Mouse (Mus musculus) MEL (cell line): ENCODE data around the gene Ptges3l. TPM values are rescaled to one million over a fixed set of nuclear protein-coding genes. Genes with fewer than 3 reads are reported as not detected.
"Not testable (repeated sequence)": the region's sequence is repeated elsewhere in the genome, so short reads cannot be mapped to it uniquely, and the experiment has no call there.

ENCODE experiments used
- DNase-seq: peaks from one replicate; pipeline ENCODE4 v3.0.0; 2011; ENCODE audit warnings: low read depth, low spot score
- H3K27ac ChIP-seq: 2 replicates; pipeline ENCODE4 v1.5.1; 2012; ENCODE audit warnings: low read depth, mild to moderate bottlenecking, control low read depth, low read length, moderate library complexity; ENCODE audit not compliant: control insufficient read depth
- H3K27me3 ChIP-seq, 2 experiments: fragments of 150-350 bp in 1 of 2; sonication (generic) in 1 of 2; 2 replicates each; pipeline ENCODE4 v1.6.1; 2012; ENCODE audit warnings: low read length in 2 of 2, mild to moderate bottlenecking in 2 of 2, improper control_type of control experiment in 1 of 2, moderate library complexity in 1 of 2; ENCODE audit not compliant: insufficient read depth in 2 of 2, control insufficient read depth in 1 of 2
- H3K36me3 ChIP-seq, 2 experiments: 2 replicates each; pipeline ENCODE4 v1.6.1; 2012 to 2014; ENCODE audit warnings: low read length in 2 of 2, improper control_type of control experiment in 1 of 2, inconsistent platforms in 1 of 2, mild to moderate bottlenecking in 1 of 2; ENCODE audit not compliant: insufficient read depth in 2 of 2, control insufficient read depth in 1 of 2
- H3K4me1 ChIP-seq, 2 experiments: fragments of 150-350 bp in 1 of 2; sonication (generic) in 1 of 2; 2 replicates each; pipeline ENCODE4 v1.6.1; 2012; ENCODE audit warnings: low read length in 2 of 2, improper control_type of control experiment in 1 of 2, mild to moderate bottlenecking in 1 of 2; ENCODE audit not compliant: insufficient read depth in 2 of 2, control insufficient read depth in 1 of 2
- H3K4me3 ChIP-seq, 2 experiments: fragments of 150-350 bp in 1 of 2; sonication (generic) in 1 of 2; 2 replicates each; pipeline ENCODE4 v1.5.1; 2012; ENCODE audit warnings: low read depth in 2 of 2, low read length in 2 of 2, mild to moderate bottlenecking in 2 of 2, moderate library complexity in 2 of 2, control low read depth in 1 of 2, improper control_type of control experiment in 1 of 2; ENCODE audit not compliant: control insufficient read depth in 1 of 2, insufficient read depth in 1 of 2
- H3K79me2 ChIP-seq: 2 replicates; pipeline ENCODE4 v1.6.1; 2012; ENCODE audit warnings: mild to moderate bottlenecking, low read length, moderate library complexity; ENCODE audit not compliant: control insufficient read depth, poor library complexity, insufficient read depth
- H3K9ac ChIP-seq: 2 replicates; pipeline ENCODE4 v1.6.1; 2012; ENCODE audit warnings: low read depth, mild to moderate bottlenecking, control low read depth, low read length, moderate library complexity; ENCODE audit not compliant: control insufficient read depth, poor library complexity, severe bottlenecking
- H3K9me3 ChIP-seq: fragments of 150-350 bp; sonication (generic); replicated peaks from 2 replicates; pipeline ENCODE4 v1.6.1; 2012; ENCODE audit warnings: mild to moderate bottlenecking, low read length, improper control_type of control experiment, moderate library complexity; ENCODE audit not compliant: insufficient read depth
- BHLHE40 ChIP-seq: IDR thresholded peaks from 2 replicates; pipeline ENCODE4 v1.6.1; 2012; ENCODE audit warnings: low read depth, mild to moderate bottlenecking, inconsistent platforms, low read length, improper control_type of control experiment, borderline replicate concordance
- CHD1 ChIP-seq: IDR thresholded peaks from 2 replicates; pipeline ENCODE4 v1.6.1; 2012; ENCODE audit warnings: low read depth, mild to moderate bottlenecking, inconsistent platforms, low read length, improper control_type of control experiment
- CHD2 ChIP-seq: IDR thresholded peaks from 2 replicates; pipeline ENCODE4 v1.6.1; 2011; ENCODE audit warnings: low read length, improper control_type of control experiment
- CTCF ChIP-seq, 3 experiments: IDR thresholded peaks in 2 of 3; conservative IDR thresholded peaks in 1 of 3; 2 replicates each; pipeline ENCODE4 v1.5.1; 2011 to 2012; ENCODE audit warnings: low read length in 3 of 3, low read depth in 2 of 3, mild to moderate bottlenecking in 2 of 3, improper control_type of control experiment in 1 of 3, inconsistent platforms in 1 of 3, mixed read lengths in 1 of 3, moderate library complexity in 1 of 3; ENCODE audit not compliant: control insufficient read depth in 1 of 3, insufficient read depth in 1 of 3, poor library complexity in 1 of 3, severe bottlenecking in 1 of 3
- E2F4 ChIP-seq: IDR thresholded peaks from 2 replicates; pipeline ENCODE4 v1.6.1; 2011; ENCODE audit warnings: low read depth, low read length, improper control_type of control experiment, borderline replicate concordance
- ELF1 ChIP-seq: IDR thresholded peaks from 2 replicates; pipeline ENCODE4 v1.6.1; 2014; ENCODE audit warnings: low read depth, mild to moderate bottlenecking, inconsistent platforms, low read length, improper control_type of control experiment, moderate library complexity
- EP300 ChIP-seq, 2 experiments: IDR thresholded peaks; 2 replicates each; pipeline ENCODE4 v1.6.1; 2011; ENCODE audit warnings: improper control_type of control experiment in 2 of 2, low read length in 2 of 2, low read depth in 1 of 2, mild to moderate bottlenecking in 1 of 2
- ETS1 ChIP-seq: IDR thresholded peaks from 2 replicates; pipeline ENCODE4 v1.6.1; 2012; ENCODE audit warnings: low read depth, mild to moderate bottlenecking, inconsistent platforms, low read length, improper control_type of control experiment, moderate library complexity
- GABPA ChIP-seq: IDR thresholded peaks from 2 replicates; pipeline ENCODE4 v1.6.1; 2012; ENCODE audit warnings: low read depth, mild to moderate bottlenecking, inconsistent platforms, low read length, improper control_type of control experiment, moderate library complexity
- GATA1 ChIP-seq: IDR thresholded peaks from 2 replicates; pipeline ENCODE4 v1.6.1; 2011; ENCODE audit warnings: low read depth, low read length, improper control_type of control experiment
- HCFC1 ChIP-seq: IDR thresholded peaks from 2 replicates; pipeline ENCODE4 v1.6.1; 2012; ENCODE audit warnings: low read depth, mild to moderate bottlenecking, inconsistent platforms, low read length, improper control_type of control experiment, moderate library complexity
- JUND ChIP-seq: IDR thresholded peaks from 2 replicates; pipeline ENCODE4 v1.6.1; 2011; ENCODE audit warnings: low read depth, mild to moderate bottlenecking, improper control_type of control experiment, low read length
- KAT2A ChIP-seq: conservative IDR thresholded peaks from 2 replicates; pipeline ENCODE4 v1.6.1; 2012; ENCODE audit warnings: low read depth, low read length, improper control_type of control experiment, inconsistent platforms
- MAFK ChIP-seq: IDR thresholded peaks from 2 replicates; pipeline ENCODE4 v1.6.1; 2011; ENCODE audit warnings: low read depth, mild to moderate bottlenecking, low read length, improper control_type of control experiment, borderline replicate concordance
- MAX ChIP-seq: IDR thresholded peaks from 2 replicates; pipeline ENCODE4 v1.6.1; 2011; ENCODE audit warnings: low read length, improper control_type of control experiment
- MAZ ChIP-seq: IDR thresholded peaks from 2 replicates; pipeline ENCODE4 v1.6.1; 2012; ENCODE audit warnings: low read depth, mild to moderate bottlenecking, inconsistent platforms, low read length, improper control_type of control experiment
- MEF2A ChIP-seq: IDR thresholded peaks from 2 replicates; pipeline ENCODE4 v1.6.1; 2014; ENCODE audit warnings: low read depth, mild to moderate bottlenecking, inconsistent platforms, low read length, improper control_type of control experiment; ENCODE audit not compliant: poor library complexity, insufficient replicate concordance, severe bottlenecking; ENCODE audit errors: extremely low read depth
- MXI1 ChIP-seq: IDR thresholded peaks from 2 replicates; pipeline ENCODE4 v1.6.1; 2011; ENCODE audit warnings: mild to moderate bottlenecking, low read depth, low read length, improper control_type of control experiment
- MYB ChIP-seq: IDR thresholded peaks from 2 replicates; pipeline ENCODE4 v1.6.1; 2011; ENCODE audit warnings: mild to moderate bottlenecking, low read depth, low read length, improper control_type of control experiment
- MYC ChIP-seq: IDR thresholded peaks from 2 replicates; pipeline ENCODE4 v1.6.1; 2011; ENCODE audit warnings: low read depth, mild to moderate bottlenecking, low read length, improper control_type of control experiment, moderate library complexity
- NELFE ChIP-seq: IDR thresholded peaks from 2 replicates; pipeline ENCODE4 v1.6.1; 2011; ENCODE audit warnings: low read depth, low read length, improper control_type of control experiment
- NRF1 ChIP-seq: IDR thresholded peaks from 2 replicates; pipeline ENCODE4 v1.6.1; 2014; ENCODE audit warnings: low read depth, mild to moderate bottlenecking, inconsistent platforms, low read length, improper control_type of control experiment, moderate library complexity; ENCODE audit not compliant: poor library complexity, insufficient read depth, severe bottlenecking
- POLR2A ChIP-seq, 2 experiments: IDR thresholded peaks; 2 replicates each; pipeline ENCODE4 v1.6.1; 2011 to 2012; ENCODE audit warnings: low read length in 2 of 2, mild to moderate bottlenecking in 2 of 2, control low read depth in 1 of 2, improper control_type of control experiment in 1 of 2, low read depth in 1 of 2, moderate library complexity in 1 of 2; ENCODE audit not compliant: control insufficient read depth in 1 of 2, insufficient read depth in 1 of 2, poor library complexity in 1 of 2
- POLR2AphosphoS2 ChIP-seq: IDR thresholded peaks from 2 replicates; pipeline ENCODE4 v1.6.1; 2011; ENCODE audit warnings: low read length, improper control_type of control experiment
- POLR2AphosphoS5 ChIP-seq: IDR thresholded peaks from 2 replicates; pipeline ENCODE4 v1.6.1; 2012; ENCODE audit warnings: low read depth, borderline replicate concordance, mild to moderate bottlenecking, inconsistent platforms, low read length, moderate library complexity, mixed read lengths
- RAD21 ChIP-seq: IDR thresholded peaks from 2 replicates; pipeline ENCODE4 v1.6.1; 2011; ENCODE audit warnings: mild to moderate bottlenecking, low read depth, low read length, improper control_type of control experiment
- RCOR1 ChIP-seq: IDR thresholded peaks from 2 replicates; pipeline ENCODE4 v1.6.1; 2012; ENCODE audit warnings: low read depth, mild to moderate bottlenecking, inconsistent platforms, low read length, improper control_type of control experiment
- SIN3A ChIP-seq: IDR thresholded peaks from 2 replicates; pipeline ENCODE4 v1.6.1; 2012; ENCODE audit warnings: low read length, improper control_type of control experiment, inconsistent platforms
- SMC3 ChIP-seq: IDR thresholded peaks from 2 replicates; pipeline ENCODE4 v1.6.1; 2011; ENCODE audit warnings: low read depth, low read length, improper control_type of control experiment
- TAL1 ChIP-seq: IDR thresholded peaks from 2 replicates; pipeline ENCODE4 v1.6.1; 2012; ENCODE audit warnings: mild to moderate bottlenecking, inconsistent platforms, low read length, moderate library complexity, mixed read lengths
- TBP ChIP-seq: IDR thresholded peaks from 2 replicates; pipeline ENCODE4 v1.8.0; 2011; ENCODE audit warnings: low read depth, low read length, improper control_type of control experiment
- TCF12 ChIP-seq: IDR thresholded peaks from 2 replicates; pipeline ENCODE4 v1.6.1; 2014; ENCODE audit warnings: low read depth, mild to moderate bottlenecking, inconsistent platforms, low read length, improper control_type of control experiment, moderate library complexity
- UBTF ChIP-seq: IDR thresholded peaks from 2 replicates; pipeline ENCODE4 v1.6.1; 2012; ENCODE audit warnings: low read depth, mild to moderate bottlenecking, inconsistent platforms, low read length, improper control_type of control experiment, moderate library complexity, borderline replicate concordance; ENCODE audit not compliant: insufficient read depth
- USF1 ChIP-seq: IDR thresholded peaks from 2 replicates; pipeline ENCODE4 v1.6.1; 2014; ENCODE audit warnings: low read depth, mild to moderate bottlenecking, inconsistent platforms, low read length, improper control_type of control experiment, moderate library complexity
- ZC3H11A ChIP-seq: IDR thresholded peaks from 2 replicates; pipeline ENCODE4 v1.6.1; 2012; ENCODE audit warnings: low read depth, mild to moderate bottlenecking, inconsistent platforms, low read length, improper control_type of control experiment
- ZKSCAN1 ChIP-seq: IDR thresholded peaks from 2 replicates; pipeline ENCODE4 v1.6.1; 2012; ENCODE audit warnings: low read depth, mild to moderate bottlenecking, inconsistent platforms, low read length, improper control_type of control experiment, moderate library complexity
- ZMIZ1 ChIP-seq: IDR thresholded peaks from 2 replicates; pipeline ENCODE4 v1.6.1; 2012; ENCODE audit warnings: low read depth, mild to moderate bottlenecking, inconsistent platforms, low read length, improper control_type of control experiment, moderate library complexity
- ZNF384 ChIP-seq: IDR thresholded peaks from 2 replicates; pipeline ENCODE4 v1.6.1; 2012; ENCODE audit warnings: low read depth, mild to moderate bottlenecking, inconsistent platforms, low read length, improper control_type of control experiment
- polyA plus RNA-seq, 2 experiments: library from polyadenylated mRNA; stranded (reverse) in 1 of 2; unstranded in 1 of 2; fragments of >175 nt in 1 of 2; fragments of >200 nt in 1 of 2; gene quantifications; 2 replicates each; pipeline versions ENCODE4 v1.2.1 to v1.2.4; 2012; ENCODE audit warnings: low replicate concordance in 2 of 2, low read depth in 1 of 2; ENCODE audit not compliant: insufficient read length in 2 of 2, insufficient read depth in 1 of 2, missing spikeins in 1 of 2
- total RNA-seq: library from RNA; depleted of rRNA; stranded (reverse); fragments of 300-350 nt; gene quantifications from 2 replicates; pipeline ENCODE4 v1.2.3, GENCODE M21; 2012

Gene Ptges3l
- total and polyA plus RNA-seq, 3 experiments, result 1.4 to 2.3 TPM; not detected in 1

DNA sequence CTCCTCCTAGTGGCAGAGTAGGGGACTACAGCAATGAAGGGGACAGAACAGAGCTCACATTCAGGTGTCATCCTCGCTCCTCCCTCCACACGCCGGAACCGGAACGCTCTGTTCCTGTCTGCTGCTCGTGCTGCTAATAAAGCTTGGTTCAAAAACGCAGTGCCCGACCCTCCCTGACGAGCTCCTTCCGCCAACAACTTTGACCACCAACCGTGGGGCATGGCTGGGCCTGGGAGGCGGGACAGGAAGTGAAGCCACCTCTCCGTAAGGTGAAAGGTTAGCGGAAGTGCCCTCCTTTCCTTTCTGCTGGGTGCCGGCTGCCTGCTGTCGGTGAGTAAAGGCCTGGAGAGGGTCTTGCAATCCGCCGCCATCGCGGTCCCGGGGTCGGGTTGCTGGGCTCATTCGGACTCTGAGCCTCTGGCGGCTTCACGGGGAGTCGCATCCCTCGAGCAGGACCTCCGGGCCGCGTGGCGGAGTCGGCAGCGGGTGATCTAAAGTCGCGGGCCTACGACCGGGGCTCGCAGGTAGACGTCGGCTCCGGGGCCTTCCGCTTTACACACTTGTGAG lies 17.1 kb upstream of the Ptges3l start, which contains the start of gene Rpl27:
TSS of gene Rpl27 (plus strand) at position 172 of the 567 bp plus-strand sequence.
- Histone ChIP-seq H3K27ac (peak within 1 kb of the TSS; percentile 81), H3K36me3 (peaks cover 19 to 20% of the 10 kb centered on the region in 2 experiments)

DNA sequence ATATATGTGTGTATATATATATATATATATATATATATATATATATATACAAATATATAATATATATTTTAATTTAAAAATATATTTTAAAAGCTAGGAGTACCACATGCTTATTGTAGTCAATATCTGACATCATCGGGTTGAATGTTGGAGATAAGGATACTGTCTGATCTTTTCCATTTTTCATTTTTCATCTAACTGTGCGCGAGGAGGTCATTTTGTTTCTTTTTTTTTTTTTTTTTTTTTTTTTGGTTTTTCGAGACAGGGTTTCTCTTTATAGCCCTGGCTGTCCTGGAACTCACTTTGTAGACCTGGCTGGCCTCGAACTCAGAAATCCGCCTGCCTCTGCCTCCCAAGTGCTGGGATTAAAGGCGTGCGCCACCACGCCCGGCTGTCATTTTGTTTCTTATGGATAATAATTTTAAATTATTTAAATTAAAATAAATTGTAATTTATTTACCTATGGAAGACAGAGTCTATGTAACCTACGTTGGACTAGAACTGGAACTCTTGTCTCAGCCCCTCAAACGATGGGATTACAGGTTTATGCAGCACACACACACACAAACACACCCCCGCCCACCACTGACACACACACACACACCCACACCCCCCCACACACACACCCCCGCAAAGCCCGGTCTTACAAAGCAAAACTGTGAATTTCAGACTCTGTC lies 16.5 kb upstream of the Ptges3l start:
- H3K4me1 ChIP-seq, result peaks cover 4 to 16% of the 10 kb centered on the region in 2 experiments; a peak in 3 of 4 replicates
- peaks cover 19 to 20% of the 10 kb centered on the region in 2 experiments for H3K36me3 ChIP-seq
- not testable (repeated sequence) for DNase-seq, H3K9me3 ChIP-seq, H3K27ac ChIP-seq, H3K27me3 ChIP-seq
- H3K4me3 ChIP-seq, result peak overlapping the region; percentile 50 to 54
- TF ChIP-seq SMC3, result peak; percentile 66; the same call in 1 of the 2 replicates
- TF ChIP-seq GATA1, result 0 out of 2 replicates have a peak, but pooled peaks have one; percentile 3
- peak; percentile 97 for TF ChIP-seq MAZ
- peak; percentile 5; the same call in 1 of the 2 replicates for TF ChIP-seq ZNF384
- peak overlapping the region; percentile 41 for H3K9ac ChIP-seq
- H3K79me2 ChIP-seq, result peaks cover 29% of the 10 kb centered on the region

More for the DNA sequence above, 17.1 kb upstream of the Ptges3l start, which contains the start of gene Rpl27:
- no peaks in the 10 kb centered on the region for H3K27me3 ChIP-seq
- TF ChIP-seq JUND (peak; percentile 69), TAL1 (no peak), MYB (no peak), POLR2AphosphoS5 (peak; percentile 82; the same call in 1 of the 2 replicates), UBTF (no peak), ZC3H11A (no peak), RAD21 (peak; percentile 59), CHD1 (no peak), RCOR1 (peak; percentile 72), NRF1 (peak; percentile 55), USF1 (peak; percentile 69), EP300 (IDR thresholded peaks at IDR 0.05; ENCODE audit: low read depth in 1 of 2, low read length in 2 of 2) (peak in 1 of 2 experiments; percentile 57; a peak in 2 of 4 replicates), MEF2A (peak; percentile 64; the same call in 1 of the 2 replicates), E2F4 (no peak), ZKSCAN1 (no peak), POLR2AphosphoS2 (peak; percentile 97), MAFK (no peak; the same call in 1 of the 2 replicates), POLR2A (IDR thresholded peaks at IDR 0.05; ENCODE audit: control insufficient read depth in 1 of 2, insufficient read depth in 1 of 2, low read depth in 1 of 2, low read length in 2 of 2, poor library complexity in 1 of 2) (peak; percentile 94 to 98), HCFC1 (peak; percentile 96), ZMIZ1 (peak; percentile 96), TBP (peak; percentile 96), MYC (peak; percentile 99), SIN3A (peak; percentile 99), ZNF384 (peak; percentile 83), GABPA (peak; percentile 29; the same call in 1 of the 2 replicates), KAT2A (peak; percentile 99), MAX (peak; percentile 96), CHD2 (peak; percentile 92), MAZ (peak; percentile 86; the same call in 1 of the 2 replicates), BHLHE40 (peak; percentile 50; the same call in 1 of the 2 replicates), SMC3 (no peak; the same call in 1 of the 2 replicates), NELFE (peak; percentile 99), TCF12 (peak; percentile 85), MXI1 (peak; percentile 97), ETS1 (peak; percentile 90), ELF1 (peak; percentile 100), CTCF (IDR thresholded peaks at IDR 0.05 in 2 of 3, conservative IDR thresholded peaks at IDR 0.05 in 1 of 3; ENCODE audit: control insufficient read depth in 1 of 3, insufficient read depth in 1 of 3, low read depth in 2 of 3, low read length in 3 of 3, poor library complexity in 1 of 3, severe bottlenecking in 1 of 3) (peak; percentile 52 to 91 (median 78))
- peak within 1 kb of the TSS; percentile 89 to 93 for H3K4me3 ChIP-seq
- H3K9me3 ChIP-seq, result no peaks in the 10 kb centered on the region
- DNase-seq, result peak; percentile 100
- H3K9ac ChIP-seq, result peak within 1 kb of the TSS; percentile 91
- peaks cover 29% of the 10 kb centered on the region for H3K79me2 ChIP-seq
- peaks cover 4 to 16% of the 10 kb centered on the region in 2 experiments; a peak in 3 of 4 replicates for H3K4me1 ChIP-seq
